Mouse (Mus musculus) heart, embryonic 12.5 days (tissue): ENCODE results near the gene Myom1. TPM values are rescaled to one million over a fixed set of nuclear protein-coding genes. Genes with fewer than 3 reads are reported as not detected.

Experiments used
- ATAC-seq: fragments of 200-750 bp; cut with Nextera tagmentation; 2 replicates; pipeline ENCODE4 v1.8.0; 2017; ENCODE audit warnings: moderate TSS enrichment, moderate library complexity; ENCODE audit not compliant: insufficient number of reproducible peaks, low FRiP score
- H3K27ac ChIP-seq: fragments of 300-500 bp; sonication (generic); 2 replicates; pipeline ENCODE4 v1.5.1; 2016; ENCODE audit warnings: mild to moderate bottlenecking, moderate library complexity; ENCODE audit not compliant: poor library complexity, severe bottlenecking
- H3K27me3 ChIP-seq: fragments of 300-500 bp; sonication (generic); replicated peaks from 2 replicates; pipeline ENCODE4 v1.6.1; 2016; ENCODE audit warnings: mild to moderate bottlenecking, moderate library complexity
- H3K36me3 ChIP-seq: fragments of 300-500 bp; sonication (generic); 2 replicates; pipeline ENCODE4 v1.6.1; 2016; ENCODE audit warnings: mild to moderate bottlenecking, moderate library complexity
- H3K4me1 ChIP-seq: fragments of 300-500 bp; sonication (generic); replicated peaks from 2 replicates; pipeline ENCODE4 v1.6.1; 2016; ENCODE audit warnings: mild to moderate bottlenecking
- H3K4me2 ChIP-seq: fragments of 300-500 bp; sonication (generic); 2 replicates; pipeline ENCODE4 v1.6.1; 2016; ENCODE audit warnings: mild to moderate bottlenecking, moderate library complexity
- H3K4me3 ChIP-seq: fragments of 300-500 bp; sonication (generic); 2 replicates; pipeline ENCODE4 v1.5.1; 2016; ENCODE audit warnings: mild to moderate bottlenecking
- H3K9ac ChIP-seq: fragments of 300-500 bp; sonication (generic); 2 replicates; pipeline ENCODE4 v1.6.1; 2016; ENCODE audit warnings: mild to moderate bottlenecking, moderate library complexity
- H3K9me3 ChIP-seq: fragments of 300-500 bp; sonication (generic); replicated peaks from 2 replicates; pipeline ENCODE4 v1.6.1; 2016; ENCODE audit warnings: mild to moderate bottlenecking, moderate library complexity
- WGBS: fragments of 180-500 bp; shearing (Covaris S2); methylation state at CpG from one replicate; pipeline ENCODE4 v1.1.7; 2016; 5-methylcytosine and 5-hydroxymethylcytosine counted together
- polyA plus RNA-seq: library from polyadenylated mRNA; unstranded; fragments of >200 nt; fragmentation: Nextera tagmentation; extraction: Ambion mirVana; gene quantifications from 2 replicates; pipeline ENCODE4 v1.2.1, GENCODE M21; 2016

The Myom1 gene
- polyA plus RNA-seq, 1 experiment from 2014 or later: 229 TPM

- H3K9ac ChIP-seq: peak overlapping the region; percentile 99
- WGBS: 41% methylated on average over 4 of the region's 4 CpGs
Measured at GRCm38 (mm10) chr17:71003112-71003511, 679 bp downstream of the Myom1 start.

DNA sequence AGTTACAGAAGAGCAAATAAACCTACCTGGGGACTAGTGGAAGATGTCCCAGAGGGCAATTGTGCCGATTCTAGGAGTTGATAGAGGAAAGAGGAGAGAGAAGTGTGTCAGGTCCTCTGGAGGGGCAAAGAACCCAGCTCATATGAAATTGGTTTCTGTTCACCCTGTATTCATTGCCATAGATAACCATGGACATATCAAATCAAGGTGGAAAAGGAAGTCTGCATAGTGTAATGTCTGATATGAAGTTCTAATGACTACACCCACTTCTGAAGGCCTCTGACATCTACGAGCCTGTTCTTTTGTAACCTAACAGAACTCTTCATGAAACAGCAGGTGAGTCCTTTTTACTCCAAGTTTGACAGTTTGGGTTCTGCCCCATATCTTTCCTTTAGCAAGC, 1.3 kb downstream of the Myom1 start:
- peaks cover 28% of the 10 kb centered on the region for H3K4me1 ChIP-seq

More at GRCm38 (mm10) chr17:71003112-71003511, 679 bp downstream of the Myom1 start:
- no peaks in the 10 kb centered on the region for H3K9me3 ChIP-seq
- ATAC-seq: no peak
- peak overlapping the region; percentile 100 for H3K27ac ChIP-seq
- H3K4me1 ChIP-seq: peaks cover 34% of the 10 kb centered on the region
- H3K4me2 ChIP-seq: peak overlapping the region; percentile 66
- peak overlapping the region; percentile 98; the same call in 1 of the 2 replicates for H3K4me3 ChIP-seq
- H3K27me3 ChIP-seq: no peaks in the 10 kb centered on the region
- no peaks in the 10 kb centered on the region for H3K36me3 ChIP-seq

DNA sequence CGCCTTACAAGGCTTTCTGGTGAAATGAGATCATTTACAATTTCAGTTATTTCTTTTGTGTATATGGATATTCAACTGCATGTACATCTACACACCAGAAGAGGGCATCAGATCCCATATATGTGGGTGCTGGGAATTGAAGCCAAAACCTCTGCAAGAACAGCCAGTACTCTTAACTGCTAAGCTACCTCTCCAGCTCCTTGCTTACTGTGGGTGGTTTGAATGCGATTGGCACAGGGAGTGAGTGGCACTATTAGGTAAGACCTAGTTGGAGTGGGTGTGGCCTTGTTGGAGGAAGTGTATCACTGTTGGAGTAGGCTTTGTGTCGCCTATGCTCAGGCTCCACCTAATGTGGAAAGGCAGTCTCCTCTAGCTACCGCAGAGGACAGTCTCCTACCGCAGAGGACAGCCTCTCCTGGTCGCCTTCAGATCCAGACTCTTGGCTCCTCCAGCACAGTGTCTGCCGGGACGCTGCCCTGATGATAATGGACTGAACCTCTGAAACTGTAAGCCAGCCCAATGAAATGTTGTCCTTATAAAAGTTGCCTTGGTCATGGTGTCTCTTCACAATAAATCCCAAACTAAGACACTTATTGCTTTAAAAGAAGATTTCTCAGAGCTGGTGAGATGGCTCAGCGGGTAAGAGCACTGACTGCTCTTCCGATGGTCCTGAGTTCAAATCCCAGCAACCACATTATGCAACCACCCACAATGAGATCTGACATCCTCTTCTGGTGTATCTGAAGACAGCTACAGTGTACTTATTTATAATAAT, 1.9 kb downstream of the Myom1 start:
- no peak overlapping the region for H3K9ac ChIP-seq
- H3K27ac ChIP-seq: peak overlapping the region; percentile 100
- no peak overlapping the region for H3K4me3 ChIP-seq
- H3K36me3 ChIP-seq: no peaks in the 10 kb centered on the region
- no peak for ATAC-seq
- no peak overlapping the region for H3K4me2 ChIP-seq
- no peaks in the 10 kb centered on the region for H3K27me3 ChIP-seq
- H3K4me1 ChIP-seq: peaks cover 25% of the 10 kb centered on the region
- no peaks in the 10 kb centered on the region for H3K9me3 ChIP-seq
- WGBS: 87% methylated on average over 10 of the region's 10 CpGs

More for the DNA sequence above, 1.3 kb downstream of the Myom1 start:
- Histone ChIP-seq H3K9ac (peak overlapping the region; percentile 99; the same call in 1 of the 2 replicates), H3K27me3 (no peaks in the 10 kb centered on the region), H3K27ac (peak overlapping the region; percentile 100), H3K4me3 (no peak overlapping the region), H3K4me2 (peak overlapping the region; percentile 66), H3K9me3 (no peaks in the 10 kb centered on the region), H3K36me3 (no peaks in the 10 kb centered on the region)
- no peak for ATAC-seq
- 75% methylated on average over 2 of the region's 2 CpGs for WGBS

GRCm38 (mm10) chr17:71006976-71007375, 4.5 kb downstream of the Myom1 start:
- no peak overlapping the region for H3K4me3 ChIP-seq
- peaks cover 14% of the 10 kb centered on the region for H3K4me1 ChIP-seq
- no peak overlapping the region for H3K9ac ChIP-seq
- no peaks in the 10 kb centered on the region for H3K36me3 ChIP-seq
- H3K27me3 ChIP-seq: no peaks in the 10 kb centered on the region
- 74% methylated on average over 5 of the region's 5 CpGs for WGBS
- H3K4me2 ChIP-seq: no peak overlapping the region
- ATAC-seq: no peak
- H3K9me3 ChIP-seq: no peaks in the 10 kb centered on the region
- no peak overlapping the region for H3K27ac ChIP-seq

DNA sequence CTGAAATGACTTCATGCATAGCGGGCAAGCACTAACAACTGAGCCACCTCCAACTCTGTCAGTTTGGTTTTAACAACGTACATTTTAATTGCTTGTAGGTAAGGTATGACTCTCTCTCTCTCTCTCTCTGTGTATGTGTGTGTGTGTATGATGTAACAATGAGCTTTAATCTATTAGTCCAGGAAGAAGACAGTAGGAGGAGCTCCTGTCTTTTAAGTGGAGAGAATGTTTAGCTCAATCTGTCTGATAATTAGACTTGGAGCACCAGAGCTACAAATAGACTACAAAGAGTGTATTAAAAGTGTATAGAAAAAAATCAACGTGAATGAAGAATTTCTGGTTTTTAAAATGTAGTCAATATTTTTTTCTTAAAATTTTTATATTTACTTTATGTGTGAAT, 6.2 kb downstream of the Myom1 start:
- WGBS: 75% methylated on average over 3 of the region's 3 CpGs
- no peak overlapping the region for H3K4me2 ChIP-seq
- H3K27ac ChIP-seq: no peak overlapping the region
- H3K4me3 ChIP-seq: no peak overlapping the region
- peaks cover 7% of the 10 kb centered on the region for H3K4me1 ChIP-seq
- H3K27me3 ChIP-seq: no peaks in the 10 kb centered on the region
- no peak for ATAC-seq
- H3K36me3 ChIP-seq: no peaks in the 10 kb centered on the region
- H3K9ac ChIP-seq: no peak overlapping the region
- H3K9me3 ChIP-seq: no peaks in the 10 kb centered on the region

GRCm38 (mm10) chr17:71009751-71010150, 7.3 kb downstream of the Myom1 start:
- Histone ChIP-seq H3K27me3 (no peaks in the 10 kb centered on the region), H3K4me2 (no peak overlapping the region)
- WGBS: 54% methylated on average over 1 of the region's 1 CpGs

DNA sequence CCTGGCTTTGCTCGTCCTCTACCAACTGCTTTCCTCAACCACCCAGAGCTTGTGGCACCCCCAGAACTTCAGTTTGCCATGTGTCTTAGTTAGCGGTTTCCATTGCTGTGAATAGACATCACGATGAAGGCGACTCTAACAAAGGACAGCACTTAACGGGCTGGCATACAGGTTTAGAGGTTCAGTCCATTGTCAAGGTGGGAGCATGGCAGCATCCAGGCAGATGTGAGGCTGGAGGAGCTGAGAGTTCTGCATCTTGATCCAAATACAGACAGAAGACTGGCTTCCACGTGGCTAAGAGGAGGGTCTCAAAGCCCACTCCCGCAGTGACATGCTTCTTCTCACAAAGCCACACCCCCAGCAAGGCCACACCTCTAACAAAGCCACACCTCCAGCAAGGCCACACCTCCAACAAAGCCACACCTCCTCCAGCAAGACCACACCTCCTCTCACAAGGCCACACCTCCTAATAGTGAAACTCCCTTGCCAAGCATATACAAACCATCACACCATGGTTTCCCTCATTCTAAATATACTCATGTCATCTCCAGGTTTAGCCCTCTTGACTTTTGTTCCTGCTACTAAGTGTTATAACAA, 8.3 kb downstream of the Myom1 start:
- ATAC-seq: no peak

More at GRCm38 (mm10) chr17:71009751-71010150, 7.3 kb downstream of the Myom1 start:
- Histone ChIP-seq H3K4me1 (peaks cover 7% of the 10 kb centered on the region), H3K27ac (no peak overlapping the region), H3K36me3 (no peaks in the 10 kb centered on the region), H3K9me3 (no peaks in the 10 kb centered on the region), H3K4me3 (no peak overlapping the region), H3K9ac (no peak overlapping the region)
- no peak for ATAC-seq

GRCm38 (mm10) chr17:71011931-71012662, 9.7 kb downstream of the Myom1 start:
- Histone ChIP-seq H3K9ac (no peak overlapping the region), H3K27ac (no peak overlapping the region), H3K4me3 (no peak overlapping the region), H3K9me3 (no peaks in the 10 kb centered on the region), H3K4me1 (peaks cover 13% of the 10 kb centered on the region), H3K4me2 (no peak overlapping the region), H3K27me3 (no peaks in the 10 kb centered on the region), H3K36me3 (no peaks in the 10 kb centered on the region)
- no peak for ATAC-seq
- WGBS: 82% methylated on average over 9 of the region's 9 CpGs

More for the DNA sequence above, 8.3 kb downstream of the Myom1 start:
- Histone ChIP-seq H3K27me3 (no peaks in the 10 kb centered on the region), H3K4me2 (no peak overlapping the region), H3K36me3 (no peaks in the 10 kb centered on the region), H3K27ac (no peak overlapping the region), H3K4me1 (peaks cover 13% of the 10 kb centered on the region), H3K9ac (no peak overlapping the region), H3K4me3 (no peak overlapping the region), H3K9me3 (no peaks in the 10 kb centered on the region)
- WGBS: 54% methylated on average over 7 of the region's 7 CpGs

DNA sequence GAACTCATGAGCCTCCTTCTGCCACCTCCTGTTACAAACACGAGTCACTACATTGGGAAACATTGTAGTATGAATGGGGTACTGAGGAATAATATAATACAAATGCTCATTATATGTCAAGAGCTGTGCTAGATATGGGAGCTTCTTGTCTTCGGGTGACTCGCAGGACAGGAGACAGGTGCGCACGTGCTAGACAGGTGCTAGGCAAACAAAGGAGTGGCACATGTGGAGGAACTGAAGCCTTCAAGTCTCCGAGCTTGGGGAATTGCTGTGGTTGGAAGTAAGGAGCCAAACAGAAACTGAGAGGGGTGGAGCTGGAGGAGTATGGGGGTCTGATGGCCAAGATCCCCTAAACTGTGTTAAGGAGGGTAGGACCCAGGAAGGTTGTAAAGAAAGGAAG, 10.7 kb downstream of the Myom1 start:
- ATAC-seq: no peak
- WGBS: 84% methylated on average over 6 of the region's 6 CpGs

GRCm38 (mm10) chr17:71014911-71015310, 12.5 kb downstream of the Myom1 start:
- 26% methylated on average over 5 of the region's 5 CpGs for whole genome bisulfite sequencing
- Histone ChIP-seq H3K27me3 (no peaks in the 10 kb centered on the region), H3K4me1 (peaks cover 35% of the 10 kb centered on the region), H3K36me3 (no peaks in the 10 kb centered on the region), H3K4me2 (peak overlapping the region; percentile 32), H3K4me3 (no peak overlapping the region), H3K9me3 (no peaks in the 10 kb centered on the region), H3K27ac (peak overlapping the region; percentile 31), H3K9ac (0 out of 2 replicates have a peak overlapping the region, but pooled peaks have one; percentile 11)
- ATAC-seq: no peak

More for the DNA sequence above, 10.7 kb downstream of the Myom1 start:
- H3K4me3 ChIP-seq: no peak overlapping the region
- peaks cover 20% of the 10 kb centered on the region for H3K4me1 ChIP-seq
- H3K9ac ChIP-seq: no peak overlapping the region
- H3K4me2 ChIP-seq: no peak overlapping the region
- H3K36me3 ChIP-seq: no peaks in the 10 kb centered on the region
- no peaks in the 10 kb centered on the region for H3K9me3 ChIP-seq
- no peak overlapping the region for H3K27ac ChIP-seq
- no peaks in the 10 kb centered on the region for H3K27me3 ChIP-seq

- Histone ChIP-seq H3K4me1 (peaks cover 45% of the 10 kb centered on the region), H3K27me3 (no peaks in the 10 kb centered on the region), H3K9me3 (no peaks in the 10 kb centered on the region), H3K4me2 (no peak overlapping the region), H3K9ac (no peak overlapping the region; the same call in 1 of the 2 replicates), H3K27ac (no peak overlapping the region), H3K36me3 (peaks cover 3% of the 10 kb centered on the region; the same call in 1 of the 2 replicates), H3K4me3 (no peak overlapping the region)
- 95% methylated on average over 4 of the region's 4 CpGs for WGBS
- ATAC-seq: no peak
Measured at GRCm38 (mm10) chr17:71017457-71017998, 15.1 kb downstream of the Myom1 start.
